Mouse (Mus musculus) embryonic fibroblast, embryonic 13.5 days (primary cell): ENCODE results near the gene Eif3g.

ENCODE experiments used
- CTCF ChIP-seq: IDR thresholded peaks from 2 replicates; pipeline ENCODE4 v1.5.1; 2011; ENCODE audit warnings: mild to moderate bottlenecking, control low read depth, low read length, moderate library complexity, borderline replicate concordance; ENCODE audit not compliant: insufficient read depth
- POLR2A ChIP-seq: IDR thresholded peaks from 2 replicates; pipeline ENCODE4 v1.6.1; 2011; ENCODE audit warnings: low read depth, mild to moderate bottlenecking, control low read depth, low read length, moderate library complexity

DNA sequence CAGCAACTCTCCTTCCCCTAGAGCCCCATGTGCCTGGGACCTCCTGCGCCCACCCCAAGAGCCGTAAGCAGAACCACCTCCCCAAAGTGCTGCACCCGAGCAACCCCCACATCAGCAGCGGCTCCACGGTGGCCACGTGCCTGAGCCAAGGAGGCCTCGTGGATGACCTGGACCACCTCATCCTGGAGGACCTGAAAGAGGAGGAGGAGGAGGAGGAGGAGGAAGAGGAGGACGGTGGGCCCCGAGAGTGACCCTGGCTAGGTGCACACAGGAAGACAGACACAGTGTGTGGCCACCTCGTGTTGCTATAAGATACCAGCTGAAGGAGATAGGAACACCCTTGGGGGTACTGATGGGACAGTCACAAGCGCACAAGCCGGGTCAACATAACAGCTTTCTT, 24.9 kb downstream of the Eif3g start:
- TF ChIP-seq POLR2A (no peak), CTCF (no peak)
